Mouse (Mus musculus): Measurements from ENCODE around the gene Ikbke. TPM values are rescaled to one million over a fixed set of nuclear protein-coding genes. Genes with fewer than 3 reads are reported as not detected.

Ikbke gene
- total and polyA plus RNA-seq, 2 experiments from 2014 or later: 1.2 to 1.5 TPM

DNA sequence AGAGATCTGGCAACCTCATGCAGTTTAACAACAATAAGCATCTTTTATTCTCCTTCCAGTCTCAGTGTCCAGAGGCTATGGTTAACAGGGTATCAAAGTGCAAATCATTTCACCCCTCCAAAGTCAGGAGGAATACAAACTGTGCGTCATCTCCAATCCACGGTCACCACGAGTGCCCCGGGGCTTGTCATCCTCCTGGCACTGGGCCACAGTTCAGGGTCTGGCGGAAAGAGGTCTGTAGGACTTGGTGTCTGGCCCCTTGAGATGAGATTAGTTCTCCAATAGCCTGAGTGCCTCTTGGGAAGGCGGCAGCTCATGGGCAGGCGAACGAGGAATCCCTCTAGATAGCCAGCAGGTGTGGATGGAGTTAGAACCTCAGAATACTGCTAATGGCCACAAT is 15.8 kb upstream of the Ikbke start:
- Histone ChIP-seq H3K9me3 (ENCODE audit: low read length) (no peaks in the 10 kb centered on the region), H3K4me2 (ENCODE audit: low read depth, low read length) (no peak overlapping the region), H3K27me3 (ENCODE audit: insufficient read depth, low read length) (no peaks in the 10 kb centered on the region), H3K4me3 (ENCODE audit: low read length) (no peak overlapping the region), H3K27ac (no peak overlapping the region), H3K36me3 (ENCODE audit: insufficient read depth, low read length) (peaks cover 48% of the 10 kb centered on the region; the same call in 1 of the 2 replicates), H3K9ac (replicated peaks; ENCODE audit: low read length) (no peak overlapping the region), H3K4me1 (ENCODE audit: insufficient read depth, low read length) (no peaks in the 10 kb centered on the region)
- TF ChIP-seq CTCF (IDR thresholded peaks at IDR 0.05; ENCODE audit: low read depth): no peak
- 35% methylated on average over 8 of the region's 8 CpGs for WGBS
- DNase-seq (ENCODE audit: low spot score) (peak; percentile 33), ATAC-seq (no peak)

DNA sequence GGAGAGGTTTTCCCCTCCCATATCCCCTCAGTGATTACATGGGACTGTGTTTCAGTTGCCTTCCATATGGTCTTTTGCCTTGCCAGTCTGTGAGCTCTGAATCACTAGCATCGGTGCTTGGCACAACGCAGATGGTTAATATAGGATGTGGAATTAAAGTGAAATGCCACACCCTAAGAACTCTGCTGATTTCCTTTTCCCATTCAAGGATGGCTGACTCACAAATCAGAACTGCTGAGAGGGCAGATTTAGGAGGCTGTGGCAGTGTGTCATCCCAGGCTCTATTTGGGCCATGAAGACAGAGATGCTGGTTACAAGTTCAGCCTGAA is 14.5 kb upstream of the Ikbke start:
- Histone ChIP-seq H3K4me3 (ENCODE audit: low read length) (no peak overlapping the region), H3K4me2 (ENCODE audit: low read depth, low read length) (no peak overlapping the region), H3K9ac (replicated peaks; ENCODE audit: low read length) (no peak overlapping the region), H3K36me3 (ENCODE audit: insufficient read depth, low read length) (peaks cover 56% of the 10 kb centered on the region), H3K4me1 (ENCODE audit: insufficient read depth, low read length) (no peaks in the 10 kb centered on the region), H3K27ac (no peak overlapping the region), H3K27me3 (ENCODE audit: insufficient read depth, low read length) (no peaks in the 10 kb centered on the region), H3K9me3 (ENCODE audit: low read length) (no peaks in the 10 kb centered on the region)
- 53% methylated on average over 2 of the region's 2 CpGs for WGBS
- no peak for DNase-seq (ENCODE audit: low spot score)
- TF ChIP-seq CTCF (IDR thresholded peaks at IDR 0.05; ENCODE audit: low read depth): no peak
- no peak for ATAC-seq

DNA sequence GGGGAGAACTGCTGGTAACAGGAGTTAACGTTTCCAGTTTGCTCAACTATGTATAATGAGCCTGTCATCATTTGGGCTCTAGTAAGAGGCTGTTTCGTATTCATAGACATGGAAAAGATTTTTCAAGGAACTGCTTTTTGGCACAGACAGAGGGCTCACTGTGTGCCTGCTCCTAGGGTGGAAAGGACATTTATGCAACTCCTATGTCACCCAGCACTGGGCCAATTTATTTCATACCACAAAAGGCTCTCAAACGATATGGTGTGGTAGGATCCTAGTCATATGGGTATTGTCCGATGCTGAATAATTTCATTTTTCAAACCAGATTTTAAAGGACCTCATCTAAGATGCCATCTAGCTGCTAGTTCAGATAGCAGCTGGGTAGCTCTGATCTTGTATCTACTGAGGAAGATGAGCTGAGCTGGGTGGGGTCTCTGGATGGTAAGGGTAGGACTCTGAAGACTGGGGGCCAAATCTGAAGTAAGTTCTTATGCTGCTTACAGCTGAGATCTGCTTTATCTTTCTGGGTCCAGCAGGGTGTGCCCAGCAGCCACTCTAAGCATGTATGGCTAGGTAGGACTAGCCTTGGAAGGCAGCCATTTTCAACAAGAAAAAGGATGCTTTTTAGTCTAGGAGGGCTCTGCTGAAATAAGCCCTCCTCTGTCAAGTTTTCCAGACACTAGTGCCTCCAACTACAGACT is 14.0 kb upstream of the Ikbke start:
- ATAC-seq (no peak; the same call in 1 of the 2 replicates), DNase-seq (ENCODE audit: low spot score) (peak; percentile 33)
- peaks cover 56% of the 10 kb centered on the region for H3K36me3 ChIP-seq (ENCODE audit: insufficient read depth, low read length)
- H3K4me1 ChIP-seq (ENCODE audit: insufficient read depth, low read length): no peaks in the 10 kb centered on the region
- no peak overlapping the region for H3K9ac ChIP-seq (replicated peaks; ENCODE audit: low read length)
- H3K27me3 ChIP-seq (ENCODE audit: insufficient read depth, low read length): no peaks in the 10 kb centered on the region
- H3K27ac ChIP-seq: no peak overlapping the region
- H3K9me3 ChIP-seq (ENCODE audit: low read length): no peaks in the 10 kb centered on the region
- 70% methylated on average over 4 of the region's 4 CpGs for WGBS
- H3K4me2 ChIP-seq (ENCODE audit: low read depth, low read length): no peak overlapping the region
- H3K4me3 ChIP-seq (ENCODE audit: low read length): no peak overlapping the region
- peak; percentile 37 for TF ChIP-seq CTCF (IDR thresholded peaks at IDR 0.05; ENCODE audit: low read depth)

DNA sequence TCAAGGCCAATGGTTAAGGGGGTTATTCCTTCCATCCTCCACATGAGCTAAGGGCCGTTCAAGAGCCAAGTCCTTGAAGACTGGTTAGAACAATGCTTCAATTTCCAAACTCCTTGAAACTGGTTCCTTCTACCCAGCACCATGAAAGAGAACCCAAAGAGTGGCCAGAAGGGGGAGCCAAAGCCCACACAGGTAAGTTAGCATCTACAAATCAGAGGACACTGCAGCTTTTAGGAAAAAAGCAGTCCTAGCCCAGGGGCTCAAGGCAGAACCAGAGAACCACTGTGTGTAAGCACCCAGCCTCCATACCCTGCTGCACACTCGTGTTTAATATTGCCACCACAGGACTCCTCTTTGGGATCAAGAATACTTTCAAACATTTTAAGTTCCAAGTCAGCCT is 11.2 kb upstream of the Ikbke start:
- Histone ChIP-seq H3K4me1 (ENCODE audit: insufficient read depth, low read length) (no peaks in the 10 kb centered on the region), H3K36me3 (ENCODE audit: insufficient read depth, low read length) (peaks cover 38% of the 10 kb centered on the region), H3K4me3 (ENCODE audit: low read length) (no peak overlapping the region), H3K9ac (replicated peaks; ENCODE audit: low read length) (no peak overlapping the region), H3K27me3 (ENCODE audit: insufficient read depth, low read length) (no peaks in the 10 kb centered on the region), H3K9me3 (ENCODE audit: low read length) (no peaks in the 10 kb centered on the region), H3K27ac (no peak overlapping the region), H3K4me2 (ENCODE audit: low read depth, low read length) (no peak overlapping the region)
- 42% methylated on average over 2 of the region's 2 CpGs for WGBS
- peak; percentile 72 for TF ChIP-seq CTCF (IDR thresholded peaks at IDR 0.05; ENCODE audit: low read depth)
- ATAC-seq (no peak), DNase-seq (ENCODE audit: low spot score) (peak; percentile 72)

DNA sequence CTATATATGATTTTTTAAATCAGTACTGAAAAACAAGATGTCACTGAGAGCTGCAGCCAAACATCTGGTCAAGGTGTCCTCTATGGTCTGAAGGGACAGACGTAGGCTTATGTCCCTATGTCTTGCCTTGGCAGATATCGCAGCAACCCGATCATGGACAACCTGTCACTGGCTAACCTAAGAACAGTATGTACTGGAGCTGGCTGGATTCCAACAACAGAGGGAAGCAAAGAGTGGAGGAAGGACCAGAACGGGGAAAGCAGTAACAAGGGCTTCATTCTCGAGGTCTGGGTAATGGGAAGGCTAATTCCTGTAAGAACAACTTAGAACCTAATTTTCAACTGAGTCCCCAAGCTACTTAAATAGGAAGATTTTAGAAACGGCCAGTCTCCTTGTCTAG is 9.5 kb upstream of the Ikbke start:
- peaks cover 27% of the 10 kb centered on the region for H3K36me3 ChIP-seq (ENCODE audit: insufficient read depth, low read length)
- H3K9me3 ChIP-seq (ENCODE audit: low read length): no peaks in the 10 kb centered on the region
- no peak overlapping the region for H3K4me3 ChIP-seq (ENCODE audit: low read length)
- no peak for TF ChIP-seq CTCF (IDR thresholded peaks at IDR 0.05; ENCODE audit: low read depth)
- H3K27me3 ChIP-seq (ENCODE audit: insufficient read depth, low read length): no peaks in the 10 kb centered on the region
- H3K9ac ChIP-seq (replicated peaks; ENCODE audit: low read length): no peak overlapping the region
- no peak for DNase-seq (ENCODE audit: low spot score)
- no peak overlapping the region for H3K4me2 ChIP-seq (ENCODE audit: low read depth, low read length)
- ATAC-seq: no peak
- 76% methylated on average over 6 of the region's 6 CpGs for WGBS
- no peak overlapping the region for H3K27ac ChIP-seq
- H3K4me1 ChIP-seq (ENCODE audit: insufficient read depth, low read length): no peaks in the 10 kb centered on the region

DNA sequence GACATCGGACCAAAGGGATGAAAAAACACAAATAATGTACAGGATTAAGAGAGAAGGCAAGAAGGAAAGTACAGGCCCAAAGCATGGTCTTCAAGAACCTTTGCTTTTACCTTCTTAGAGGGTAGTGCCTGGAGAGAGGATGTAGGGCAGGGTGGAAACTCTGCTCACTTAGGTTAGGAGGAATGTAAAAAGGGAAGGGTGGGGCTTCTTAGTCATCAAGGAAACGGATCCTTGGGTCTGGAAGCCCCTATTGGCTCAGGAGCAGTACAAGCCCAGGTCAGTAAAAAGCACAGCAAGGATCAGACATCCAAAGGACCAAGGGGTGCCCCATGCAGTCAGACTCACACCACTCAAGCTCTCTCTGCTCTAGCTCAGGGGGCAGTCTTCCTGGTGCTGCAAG is 7.9 kb upstream of the Ikbke start:
- no peaks in the 10 kb centered on the region for H3K9me3 ChIP-seq (ENCODE audit: low read length)
- H3K4me2 ChIP-seq (ENCODE audit: low read depth, low read length): no peak overlapping the region
- H3K27me3 ChIP-seq (ENCODE audit: insufficient read depth, low read length): no peaks in the 10 kb centered on the region
- no peak for TF ChIP-seq CTCF (IDR thresholded peaks at IDR 0.05; ENCODE audit: low read depth)
- no peak overlapping the region for H3K4me3 ChIP-seq (ENCODE audit: low read length)
- no peak overlapping the region for H3K27ac ChIP-seq
- H3K4me1 ChIP-seq (ENCODE audit: insufficient read depth, low read length): no peaks in the 10 kb centered on the region
- DNase-seq (ENCODE audit: low spot score) (no peak), ATAC-seq (no peak)
- H3K36me3 ChIP-seq (ENCODE audit: insufficient read depth, low read length): peaks cover 19% of the 10 kb centered on the region
- no peak overlapping the region for H3K9ac ChIP-seq (replicated peaks; ENCODE audit: low read length)
- 64% methylated on average over 2 of the region's 2 CpGs for WGBS

DNA sequence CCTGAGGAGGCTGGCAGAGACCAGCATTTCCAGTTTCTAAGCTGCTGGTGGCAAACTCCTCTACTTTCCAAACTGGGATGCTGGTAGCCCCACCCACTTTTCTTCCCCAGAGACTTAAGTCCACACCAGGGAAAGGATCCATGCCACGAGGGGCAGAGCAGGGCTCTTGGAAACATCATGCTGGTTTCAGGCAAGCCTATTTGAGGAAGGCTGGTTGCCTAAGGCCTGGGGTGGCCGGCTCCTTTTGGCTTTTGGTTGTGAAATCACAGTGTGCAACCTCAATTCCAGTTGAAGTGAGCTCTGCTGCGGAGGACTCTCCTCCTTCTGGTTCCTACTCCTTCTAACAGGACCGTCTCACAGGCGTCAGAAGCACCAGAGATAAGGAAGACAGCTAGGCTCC is 7.4 kb upstream of the Ikbke start:
- no peak for ATAC-seq
- no peak for DNase-seq (ENCODE audit: low spot score)
- WGBS: 85% methylated on average over 5 of the region's 5 CpGs
- Histone ChIP-seq H3K4me1 (ENCODE audit: insufficient read depth, low read length) (no peaks in the 10 kb centered on the region), H3K27me3 (ENCODE audit: insufficient read depth, low read length) (no peaks in the 10 kb centered on the region), H3K4me3 (ENCODE audit: low read length) (no peak overlapping the region), H3K36me3 (ENCODE audit: insufficient read depth, low read length) (peaks cover 15% of the 10 kb centered on the region), H3K9ac (replicated peaks; ENCODE audit: low read length) (no peak overlapping the region), H3K9me3 (ENCODE audit: low read length) (no peaks in the 10 kb centered on the region), H3K4me2 (ENCODE audit: low read depth, low read length) (no peak overlapping the region), H3K27ac (no peak overlapping the region)
- TF ChIP-seq CTCF (IDR thresholded peaks at IDR 0.05; ENCODE audit: low read depth): no peak
